Mouse (Mus musculus): ENCODE results near the gene Omp.

Gene Omp

DNA sequence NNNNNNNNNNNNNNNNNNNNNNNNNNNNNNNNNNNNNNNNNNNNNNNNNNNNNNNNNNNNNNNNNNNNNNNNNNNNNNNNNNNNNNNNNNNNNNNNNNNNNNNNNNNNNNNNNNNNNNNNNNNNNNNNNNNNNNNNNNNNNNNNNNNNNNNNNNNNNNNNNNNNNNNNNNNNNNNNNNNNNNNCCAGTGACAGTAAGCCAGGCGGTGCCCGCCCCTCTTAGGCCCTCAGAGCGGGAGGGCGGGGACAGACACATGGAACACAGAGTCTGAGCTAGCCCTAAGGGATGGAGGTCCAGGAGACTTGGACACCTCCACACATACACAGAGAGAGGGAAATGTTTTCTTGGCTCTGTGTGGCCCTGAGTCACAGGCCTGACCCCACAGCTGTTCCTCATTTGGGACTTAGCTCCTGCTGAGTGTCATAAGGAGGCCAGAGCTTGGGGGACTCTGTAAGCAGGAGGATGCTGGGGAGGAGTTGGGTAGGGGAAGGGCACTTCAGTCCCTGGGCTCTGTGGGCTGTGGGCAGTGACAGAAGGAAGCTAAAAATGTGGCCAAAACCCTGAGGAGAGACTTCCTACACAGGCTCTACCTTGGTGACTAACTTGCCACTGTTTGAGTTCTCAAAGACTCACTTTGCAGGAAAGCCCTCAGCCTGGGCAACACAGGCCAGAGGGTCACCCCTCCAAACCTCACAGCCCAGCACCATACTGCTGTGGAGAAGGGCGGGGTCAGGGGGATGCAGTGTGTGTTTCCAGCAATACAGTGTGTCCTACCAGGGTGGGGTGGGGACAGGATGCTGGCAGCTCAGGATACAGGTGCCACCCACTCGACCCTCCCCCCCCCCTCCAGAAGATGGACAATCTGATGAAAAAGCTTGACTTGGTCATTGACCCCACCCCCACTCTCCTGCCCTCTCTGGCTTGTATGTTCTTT is 26.1 kb upstream of the Omp start:
- in situ Hi-C loops (cut with MboI, MseI) = no loop called here

- in situ Hi-C loops (cut with MboI, MseI) = no loop called here
Observed at GRCm38 (mm10) chr7:98164999-98165528, 19.8 kb upstream of the Omp start.

DNA sequence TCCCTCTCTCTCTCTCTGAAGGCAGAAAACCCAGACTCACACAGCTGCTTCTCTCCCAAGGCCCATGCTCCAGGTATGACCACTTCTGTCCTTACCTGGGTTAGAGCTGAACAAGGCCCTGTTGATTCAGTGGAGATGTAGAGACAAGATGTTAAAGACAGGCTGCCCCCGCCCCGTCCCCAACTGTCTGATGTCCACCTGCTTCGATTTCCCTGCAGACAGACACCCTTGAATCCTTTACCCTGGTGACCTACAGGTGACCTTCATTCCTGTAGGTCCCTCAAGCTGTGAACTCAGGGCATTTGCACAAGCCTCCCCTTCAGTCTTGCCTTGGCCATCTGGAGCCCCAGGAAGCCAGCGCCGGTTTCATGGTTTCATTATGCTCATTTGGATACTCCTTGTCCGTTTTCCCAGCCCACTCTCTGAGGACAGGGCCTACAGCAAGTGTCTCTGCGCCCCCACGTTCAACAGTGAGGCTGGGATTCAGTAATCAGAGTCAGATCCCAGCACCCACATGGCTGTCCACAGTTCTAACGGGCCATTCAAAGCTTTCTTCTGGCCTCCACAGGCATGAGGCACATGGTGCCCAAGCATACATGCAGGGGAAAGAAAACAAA is 19.2 kb upstream of the Omp start:
- in situ Hi-C loops (cut with MboI, MseI) = no loop called here

DNA sequence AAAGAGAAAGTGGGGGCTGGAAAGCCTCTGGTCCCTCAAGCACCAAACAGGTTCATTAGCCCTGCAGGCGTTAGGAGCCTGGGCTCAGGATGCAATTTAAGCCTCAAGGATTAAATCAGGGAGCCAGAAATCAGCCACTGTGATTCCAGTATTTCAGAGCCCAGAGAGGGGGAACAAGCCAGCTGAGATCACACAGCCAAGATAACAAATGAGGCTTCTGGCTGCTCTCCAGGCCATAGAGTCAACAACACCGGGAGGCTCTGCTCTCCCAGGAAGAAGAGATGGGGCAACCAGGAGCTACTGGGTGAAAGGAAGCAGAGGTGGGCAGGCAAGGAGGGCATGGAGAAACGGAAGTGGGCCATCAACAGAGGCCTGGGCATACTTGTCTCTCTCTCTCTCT is 18.4 kb upstream of the Omp start:
- in situ Hi-C loops (cut with MboI, MseI) = no loop called here

DNA sequence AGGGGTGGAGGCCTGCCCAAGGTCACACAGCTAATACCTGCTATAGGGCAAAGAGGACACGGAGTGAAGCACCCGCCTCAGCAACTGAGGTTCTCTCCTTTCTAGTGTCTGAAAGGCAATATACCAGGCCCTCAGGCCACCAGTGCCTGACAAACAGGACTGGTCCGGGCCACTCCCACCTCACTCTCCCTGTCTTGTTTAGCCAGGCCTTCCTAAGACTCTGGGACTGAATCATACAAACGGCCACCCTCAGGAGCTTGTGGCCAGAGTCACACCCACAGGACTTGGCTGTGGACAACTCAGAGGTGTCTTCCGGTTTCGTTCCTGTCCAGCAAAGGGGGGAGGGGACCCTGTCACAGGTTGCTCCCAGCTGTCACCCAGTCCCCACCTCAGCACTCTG is 16.9 kb upstream of the Omp start:
- in situ Hi-C loops (cut with MboI, MseI) = no loop called here

DNA sequence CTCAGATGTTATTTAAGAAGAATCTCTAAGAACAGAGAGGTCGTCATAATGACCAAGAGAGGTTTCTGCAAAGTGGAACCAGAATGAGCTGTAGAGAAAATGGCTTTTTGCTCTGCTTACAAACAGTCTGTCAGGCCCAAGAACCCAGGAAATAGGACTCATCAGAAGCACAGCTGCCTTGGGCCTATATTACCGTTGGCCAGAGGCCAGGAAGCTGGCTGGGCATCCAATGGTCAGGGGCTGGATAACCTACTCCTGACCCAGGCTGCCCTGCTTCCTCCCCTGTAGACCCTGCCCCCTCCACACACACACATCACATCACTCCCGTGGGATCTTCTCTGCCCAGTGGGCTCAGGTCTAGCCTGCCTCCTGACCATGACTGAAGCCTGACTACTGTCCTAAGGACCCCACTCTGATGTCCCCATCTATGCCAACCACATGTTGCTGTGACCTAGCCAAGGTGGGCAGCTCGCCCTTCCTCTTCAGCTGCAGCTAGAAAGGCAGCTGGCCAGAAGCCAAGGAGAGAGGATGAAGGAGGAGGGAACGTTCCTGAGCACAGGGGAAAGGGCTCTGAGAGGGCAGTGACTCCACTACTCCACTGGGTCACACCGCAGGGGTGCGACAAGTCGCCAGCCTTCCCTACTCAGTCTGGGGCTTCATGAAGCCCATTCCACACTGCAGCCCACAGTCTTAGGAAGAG is 14.9 kb upstream of the Omp start:
- in situ Hi-C loops (cut with MboI, MseI) = no loop called here

DNA sequence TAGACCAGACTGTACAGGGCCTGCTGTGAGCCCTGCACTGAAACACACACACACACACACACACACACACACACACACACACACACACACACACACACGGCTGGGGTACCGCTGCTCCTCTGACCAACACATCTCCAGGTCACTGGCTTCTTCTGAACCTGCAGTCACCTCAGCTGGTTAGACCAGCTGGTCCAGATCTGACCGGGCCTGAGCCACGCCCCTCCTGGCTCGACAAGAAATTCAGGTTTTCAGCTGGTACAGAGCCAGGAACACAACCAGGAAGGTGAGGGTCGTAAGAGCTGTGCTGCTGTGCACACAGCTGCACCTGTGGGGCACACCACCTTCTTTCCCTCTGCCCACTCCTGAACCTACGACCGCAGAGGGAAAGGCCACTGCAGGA is 13.2 kb upstream of the Omp start:
- in situ Hi-C loops (cut with MboI, MseI) = no loop called here

- in situ Hi-C loops (cut with MboI, MseI) = no loop called here
Observed at GRCm38 (mm10) chr7:98157636-98158332, 12.5 kb upstream of the Omp start.

GRCm38 (mm10) chr7:98156280-98156665 is 11.0 kb upstream of the Omp start:
- in situ Hi-C loops (cut with MboI, MseI) = no loop called here

GRCm38 (mm10) chr7:98155546-98156279 is 10.4 kb upstream of the Omp start:
- in situ Hi-C loops (cut with MboI, MseI) = no loop called here

GRCm38 (mm10) chr7:98153892-98154291 is 8.6 kb upstream of the Omp start:
- in situ Hi-C loops (cut with MboI, MseI) = no loop called here

DNA sequence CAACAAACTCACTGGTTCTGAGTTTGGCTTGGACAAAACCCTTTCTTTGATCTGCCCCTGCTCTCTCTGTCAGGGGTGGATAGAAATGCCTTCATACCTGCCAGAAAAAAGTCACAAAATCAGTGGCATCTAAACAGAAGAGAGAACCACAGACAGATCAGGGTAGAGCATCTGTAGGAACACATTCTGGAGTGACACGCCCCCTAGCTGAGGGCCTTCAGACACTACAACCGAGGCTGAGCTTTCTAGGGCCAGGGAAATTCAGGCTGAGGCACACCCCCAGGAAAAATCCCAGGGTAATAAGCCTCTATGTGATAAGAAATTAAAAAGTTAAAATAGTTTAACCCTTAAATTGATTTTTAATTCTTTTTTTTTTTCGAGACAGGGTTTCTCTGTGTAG is 8.0 kb upstream of the Omp start:
- in situ Hi-C loops (cut with MboI, MseI) = no loop called here

DNA sequence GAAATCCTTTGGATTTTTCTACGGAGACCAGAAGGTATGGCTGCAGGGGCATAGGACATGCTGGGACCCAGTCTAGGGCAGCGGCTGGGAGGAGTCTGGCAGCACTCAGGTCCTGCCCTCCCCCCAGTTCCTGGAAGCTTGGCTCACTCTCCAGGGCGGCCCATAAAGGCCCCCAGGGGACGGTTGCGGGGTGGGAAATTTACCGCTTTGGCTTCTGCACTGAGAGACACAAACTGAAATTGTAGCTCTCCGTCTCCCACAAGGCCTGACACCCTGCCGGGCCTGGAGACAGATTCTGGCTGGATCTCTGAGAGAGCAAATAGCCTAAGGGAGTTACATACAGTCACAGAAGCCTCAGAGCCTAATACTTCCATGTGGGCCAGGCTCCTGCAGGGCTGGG is 7.1 kb upstream of the Omp start:
- in situ Hi-C loops (cut with MboI, MseI) = no loop called here

DNA sequence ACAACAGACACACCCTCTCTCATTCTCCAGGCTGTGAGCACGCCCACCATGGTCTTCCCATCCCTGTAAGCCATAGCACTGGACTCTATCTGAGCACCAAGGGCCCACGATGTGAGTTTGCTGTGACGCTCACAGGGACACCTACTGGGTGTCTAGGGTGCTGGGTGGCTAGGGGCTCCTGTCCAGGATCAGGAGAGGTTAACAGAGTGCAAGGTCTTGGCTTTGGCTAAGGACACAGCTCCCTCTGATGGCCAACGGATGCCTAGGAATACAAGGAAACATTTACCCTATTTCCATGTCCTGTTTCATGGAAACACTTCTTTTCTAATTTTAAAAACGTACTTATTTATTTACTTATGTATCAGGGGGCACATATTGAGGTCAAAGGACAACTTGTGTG is 5.2 kb upstream of the Omp start:
- in situ Hi-C loops (cut with MboI, MseI) = no loop called here

DNA sequence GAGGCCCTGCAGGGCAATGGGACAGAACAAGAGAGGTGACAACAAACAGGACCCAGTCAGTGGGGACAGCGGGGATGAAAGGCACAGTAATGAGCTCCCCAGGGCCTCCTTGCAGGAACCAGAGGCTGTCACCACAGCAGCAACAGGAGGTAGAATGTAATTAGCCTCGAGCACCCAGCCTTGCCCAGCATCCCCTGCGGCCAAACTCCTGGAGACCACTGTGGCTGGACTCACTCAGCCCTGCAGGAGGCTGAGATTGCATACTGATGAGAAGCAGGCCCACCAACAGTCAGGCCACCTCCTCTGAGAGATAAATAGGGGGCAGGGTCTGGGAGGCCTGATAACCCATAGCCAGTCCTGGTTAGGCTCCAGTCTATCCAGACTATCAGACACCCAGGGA is 4.5 kb upstream of the Omp start:
- in situ Hi-C loops (cut with MboI, MseI) = no loop called here

DNA sequence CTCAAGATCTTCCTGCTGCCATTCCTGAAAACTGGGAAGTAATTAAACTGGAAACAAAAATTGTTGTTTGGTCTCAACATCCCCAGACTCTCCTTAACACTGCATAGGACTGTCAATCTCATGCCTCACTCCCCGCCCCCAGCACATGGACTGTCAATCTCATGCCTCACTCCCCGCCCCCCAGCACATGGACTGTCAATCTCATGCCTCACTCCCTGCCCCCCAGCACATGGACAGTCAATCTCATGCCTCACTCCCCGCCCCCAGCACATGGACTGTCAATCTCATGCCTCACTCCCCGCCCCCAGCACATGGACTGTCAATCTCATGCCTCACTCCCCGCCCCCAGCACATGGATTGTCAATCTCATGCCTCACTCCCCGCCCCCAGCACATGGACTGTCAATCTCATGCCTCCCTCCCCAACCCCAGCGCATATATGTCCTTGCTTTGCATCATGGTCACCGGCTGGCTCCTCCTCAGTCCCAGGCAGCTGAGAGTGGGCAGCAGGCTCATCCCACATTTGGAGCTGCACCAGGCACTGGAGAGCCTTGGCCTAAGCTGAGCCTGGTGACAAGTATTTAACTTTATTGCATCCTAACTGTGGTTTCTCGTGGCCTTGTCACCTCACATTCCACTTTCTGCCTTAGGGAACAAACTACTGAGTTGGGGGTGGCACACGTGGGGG is 3.6 kb upstream of the Omp start:
- in situ Hi-C loops (cut with MboI, MseI) = no loop called here

DNA sequence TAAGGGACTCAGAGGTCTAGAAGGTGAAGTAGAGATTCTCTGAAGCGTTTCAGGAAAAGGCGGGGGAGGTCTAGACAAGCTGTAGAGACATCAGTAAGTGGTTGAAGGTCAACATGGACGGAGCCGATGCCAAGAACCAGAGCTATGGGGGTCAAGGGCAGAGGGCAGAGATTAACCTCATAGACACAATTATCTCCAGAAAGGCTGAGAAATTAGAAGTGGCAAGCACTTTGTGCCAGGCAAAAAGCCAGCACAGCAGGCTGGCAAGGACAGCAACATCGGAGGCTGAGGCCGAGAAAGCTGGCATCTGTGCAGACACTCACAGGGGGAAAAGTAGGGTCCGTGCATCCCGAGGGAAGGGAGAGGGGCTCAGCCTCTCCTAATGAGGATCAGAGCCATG is 2.5 kb upstream of the Omp start:
- in situ Hi-C loops (cut with MboI, MseI) = no loop called here

GRCm38 (mm10) chr7:98146447-98146845 is 1.1 kb upstream of the Omp start:
- in situ Hi-C loops (cut with MboI, MseI) = no loop called here

GRCm38 (mm10) chr7:98145842-98146446 is 642 bp upstream of the Omp start:
- in situ Hi-C loops (cut with MboI, MseI) = no loop called here

- in situ Hi-C loops (cut with MboI, MseI) = no loop called here
Observed at GRCm38 (mm10) chr7:98142648-98143047, 2.7 kb downstream of the Omp start.

Data from T-helper 1 cell (primary cell).